Mouse (Mus musculus) intestine, embryonic 15.5 days (tissue): Measurements from ENCODE around the gene Dnajb3. TPM values are rescaled to one million over a fixed set of nuclear protein-coding genes. Genes with fewer than 3 reads are reported as not detected.

ENCODE experiments used
- ATAC-seq: fragments of 200-750 bp; cut with Nextera tagmentation; 2 replicates; pipeline ENCODE4 v1.8.0; 2017; ENCODE audit warnings: moderate TSS enrichment, moderate library complexity
- H3K27ac ChIP-seq: fragments of 300-500 bp; sonication (generic); 2 replicates; pipeline ENCODE4 v1.5.1; 2015; ENCODE audit warnings: mild to moderate bottlenecking, inconsistent platforms
- H3K27me3 ChIP-seq: fragments of 300-500 bp; sonication (generic); replicated peaks from 2 replicates; pipeline ENCODE4 v1.6.1; 2015; ENCODE audit warnings: inconsistent platforms
- H3K36me3 ChIP-seq: fragments of 300-500 bp; sonication (generic); 2 replicates; pipeline ENCODE4 v1.6.1; 2015; ENCODE audit warnings: inconsistent platforms
- H3K4me1 ChIP-seq: fragments of 300-500 bp; sonication (generic); replicated peaks from 2 replicates; pipeline ENCODE4 v1.6.1; 2015; ENCODE audit warnings: inconsistent platforms
- H3K4me2 ChIP-seq: fragments of 300-500 bp; sonication (generic); replicated peaks from 2 replicates; pipeline ENCODE4 v1.6.1; 2015; ENCODE audit warnings: mild to moderate bottlenecking, inconsistent platforms
- H3K4me3 ChIP-seq: fragments of 300-500 bp; sonication (generic); replicated peaks from 2 replicates; pipeline ENCODE4 v1.5.1; 2015; ENCODE audit warnings: inconsistent platforms
- H3K9ac ChIP-seq: fragments of 300-500 bp; sonication (generic); 2 replicates; pipeline ENCODE4 v1.6.1; 2015; ENCODE audit warnings: inconsistent platforms
- H3K9me3 ChIP-seq: fragments of 300-500 bp; sonication (generic); 2 replicates; pipeline ENCODE4 v1.6.1; 2016; ENCODE audit warnings: inconsistent platforms
- WGBS: fragments of 180-500 bp; shearing (Covaris S2); methylation state at CpG from one replicate; pipeline ENCODE4 v1.1.7; 2015; 5-methylcytosine and 5-hydroxymethylcytosine counted together
- polyA plus RNA-seq: library from polyadenylated mRNA; unstranded; fragments of >200 nt; fragmentation: Nextera tagmentation; extraction: Ambion mirVana; gene quantifications from 2 replicates; pipeline ENCODE4 v1.2.1, GENCODE M21; 2015

Dnajb3 gene
- polyA plus RNA-seq, 1 experiment from 2014 or later, result 8.3 TPM

- 71% methylated on average over 6 of the region's 6 CpGs for WGBS
Measured at GRCm38 (mm10) chr1:88238771-88239170, 33.2 kb upstream of the Dnajb3 start.

GRCm38 (mm10) chr1:88237311-88237710, 31.7 kb upstream of the Dnajb3 start:
- H3K4me2 ChIP-seq, result no peak overlapping the region
- H3K4me1 ChIP-seq, result no peaks in the 10 kb centered on the region
- no peak overlapping the region for H3K27ac ChIP-seq
- no peaks in the 10 kb centered on the region for H3K27me3 ChIP-seq
- WGBS, result 68% methylated on average over 5 of the region's 5 CpGs
- no peak overlapping the region for H3K4me3 ChIP-seq
- peaks cover 44% of the 10 kb centered on the region for H3K9me3 ChIP-seq
- no peaks in the 10 kb centered on the region for H3K36me3 ChIP-seq
- H3K9ac ChIP-seq, result no peak overlapping the region
- ATAC-seq, result peak; percentile 10; the same call in 1 of the 2 replicates

More at GRCm38 (mm10) chr1:88238771-88239170, 33.2 kb upstream of the Dnajb3 start:
- peaks cover 44% of the 10 kb centered on the region for H3K9me3 ChIP-seq
- no peak overlapping the region for H3K27ac ChIP-seq
- no peak overlapping the region for H3K4me2 ChIP-seq
- H3K36me3 ChIP-seq, result no peaks in the 10 kb centered on the region
- ATAC-seq, result no peak
- H3K4me1 ChIP-seq, result no peaks in the 10 kb centered on the region
- no peak overlapping the region for H3K4me3 ChIP-seq
- H3K27me3 ChIP-seq, result no peaks in the 10 kb centered on the region
- no peak overlapping the region for H3K9ac ChIP-seq

DNA sequence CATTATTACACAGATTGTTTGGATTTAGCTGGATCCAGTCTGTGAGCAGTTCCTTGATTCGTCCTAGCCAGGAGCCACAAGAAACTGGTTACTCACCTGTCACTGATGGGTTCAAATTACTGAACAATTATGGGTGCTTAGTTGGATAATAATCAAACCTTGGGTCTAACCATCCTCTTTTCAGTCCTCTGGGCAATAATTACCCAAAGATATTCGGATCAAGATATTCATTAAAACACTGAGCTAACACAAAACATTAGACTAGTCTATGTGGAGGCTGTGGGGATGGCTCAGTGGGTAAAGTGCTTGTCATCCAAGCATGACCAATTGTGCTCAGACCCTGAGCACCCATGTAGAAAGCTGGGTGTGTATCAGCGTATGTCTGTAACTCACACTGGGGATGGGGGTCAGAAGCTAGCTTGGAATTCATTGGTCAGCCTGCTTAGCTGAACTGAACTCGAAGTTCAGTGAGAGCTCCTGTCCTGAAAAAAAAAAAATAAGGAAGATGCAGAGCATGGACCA, 30.4 kb upstream of the Dnajb3 start:
- 62% methylated on average over 4 of the region's 4 CpGs for WGBS
- ATAC-seq, result no peak
- H3K9ac ChIP-seq, result no peak overlapping the region
- H3K4me2 ChIP-seq, result no peak overlapping the region
- H3K36me3 ChIP-seq, result no peaks in the 10 kb centered on the region
- no peak overlapping the region for H3K27ac ChIP-seq
- H3K27me3 ChIP-seq, result no peaks in the 10 kb centered on the region
- H3K9me3 ChIP-seq, result peaks cover 44% of the 10 kb centered on the region
- no peaks in the 10 kb centered on the region for H3K4me1 ChIP-seq
- H3K4me3 ChIP-seq, result no peak overlapping the region

DNA sequence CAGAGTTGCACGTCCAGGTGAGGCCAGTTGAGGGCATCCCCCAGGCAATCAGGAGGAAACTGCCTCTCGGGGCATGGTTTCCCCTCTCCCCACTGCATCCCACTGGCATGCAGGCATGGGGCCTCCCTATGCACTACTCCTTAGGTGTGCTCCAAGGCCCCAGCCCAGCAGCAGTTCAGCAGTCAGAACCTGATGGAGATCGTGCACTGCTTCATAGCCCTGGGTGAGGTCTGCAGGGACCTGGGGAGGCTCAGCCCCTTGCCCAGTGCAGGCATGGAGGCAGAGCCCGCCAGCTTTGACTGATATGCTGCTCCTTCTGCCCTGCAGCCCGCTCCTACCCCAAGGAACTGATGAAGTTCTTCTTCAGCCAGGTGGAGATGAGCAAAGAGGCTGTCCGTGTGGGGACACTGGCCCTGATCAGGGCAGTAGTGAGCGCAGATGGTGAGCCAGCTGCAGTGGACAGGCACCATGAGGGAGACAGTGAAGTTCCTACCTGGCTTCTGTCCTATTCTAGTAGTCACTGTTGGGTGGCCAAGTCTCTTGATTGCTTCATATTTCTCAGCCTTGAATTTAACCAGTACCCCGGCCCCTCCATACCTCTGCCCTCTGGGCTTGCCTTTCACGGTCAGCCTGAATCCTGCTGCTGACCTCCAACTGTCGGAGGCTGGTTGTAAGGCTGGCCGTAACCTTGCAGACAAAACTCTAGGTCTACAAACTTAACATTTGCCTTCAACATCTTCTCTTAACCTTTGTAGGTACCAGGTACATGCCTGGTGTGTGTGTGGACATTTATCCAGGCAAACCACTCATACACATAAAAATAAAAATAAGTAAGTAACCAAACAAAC, 29.7 kb upstream of the Dnajb3 start:
- Histone ChIP-seq H3K4me3 (no peak overlapping the region), H3K27me3 (no peaks in the 10 kb centered on the region), H3K9me3 (peaks cover 38% of the 10 kb centered on the region), H3K4me2 (no peak overlapping the region), H3K36me3 (no peaks in the 10 kb centered on the region), H3K27ac (no peak overlapping the region), H3K9ac (no peak overlapping the region), H3K4me1 (no peaks in the 10 kb centered on the region)
- 63% methylated on average over 11 of the region's 11 CpGs for WGBS
- ATAC-seq, result no peak

DNA sequence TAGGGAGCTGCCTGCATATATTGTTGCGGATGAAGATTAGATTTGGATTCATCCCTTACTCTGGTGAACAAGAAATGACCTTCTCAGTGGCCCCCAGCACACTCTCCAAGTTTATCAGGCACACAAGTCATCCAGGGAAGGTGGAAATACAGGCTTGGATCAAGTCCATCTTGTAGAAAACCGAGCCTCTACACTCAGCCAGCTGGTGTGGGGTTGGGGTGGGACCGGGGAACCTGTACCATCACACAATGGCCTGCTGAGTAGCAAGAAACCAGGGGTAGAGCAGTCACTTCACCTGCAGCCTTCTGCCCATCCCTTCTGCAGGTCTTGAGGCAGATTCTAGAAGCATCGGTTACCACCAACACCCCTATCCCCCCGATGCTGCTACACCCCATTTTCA, 29.1 kb upstream of the Dnajb3 start:
- no peaks in the 10 kb centered on the region for H3K4me1 ChIP-seq
- no peaks in the 10 kb centered on the region for H3K36me3 ChIP-seq
- no peak overlapping the region for H3K4me2 ChIP-seq
- peaks cover 34% of the 10 kb centered on the region for H3K9me3 ChIP-seq
- no peaks in the 10 kb centered on the region for H3K27me3 ChIP-seq
- 42% methylated on average over 5 of the region's 5 CpGs for WGBS
- H3K4me3 ChIP-seq, result no peak overlapping the region
- no peak for ATAC-seq
- H3K9ac ChIP-seq, result no peak overlapping the region
- H3K27ac ChIP-seq, result no peak overlapping the region

DNA sequence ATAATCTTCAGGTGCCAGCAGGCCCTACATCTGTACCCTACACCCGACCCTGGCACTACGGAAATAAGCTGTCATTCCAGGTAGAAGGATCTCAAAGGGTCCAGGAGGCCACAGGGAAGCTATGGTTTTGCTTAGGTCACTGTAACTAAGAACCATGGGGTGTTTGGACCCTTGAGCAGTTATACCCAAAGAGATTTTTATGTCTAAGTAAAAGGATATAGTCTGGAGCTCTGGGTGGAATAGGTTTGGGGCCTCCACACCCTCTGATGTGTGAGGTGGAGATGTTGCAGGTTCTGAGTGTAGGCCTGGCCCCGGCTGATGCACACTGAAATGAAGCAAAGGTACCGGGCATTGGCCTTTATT, 28.6 kb upstream of the Dnajb3 start:
- Histone ChIP-seq H3K9me3 (peaks cover 36% of the 10 kb centered on the region), H3K4me1 (no peaks in the 10 kb centered on the region)
- ATAC-seq, result no peak

GRCm38 (mm10) chr1:88233421-88234247, 28.1 kb upstream of the Dnajb3 start:
- H3K27me3 ChIP-seq, result no peaks in the 10 kb centered on the region
- H3K27ac ChIP-seq, result no peak overlapping the region
- WGBS, result 68% methylated on average over 14 of the region's 14 CpGs
- no peaks in the 10 kb centered on the region for H3K36me3 ChIP-seq
- H3K4me2 ChIP-seq, result no peak overlapping the region
- H3K4me1 ChIP-seq, result no peaks in the 10 kb centered on the region
- no peak overlapping the region for H3K9ac ChIP-seq
- H3K4me3 ChIP-seq, result no peak overlapping the region
- ATAC-seq, result no peak
- H3K9me3 ChIP-seq, result peaks cover 35% of the 10 kb centered on the region

More for the DNA sequence above, 28.6 kb upstream of the Dnajb3 start:
- Histone ChIP-seq H3K4me3 (no peak overlapping the region), H3K27me3 (no peaks in the 10 kb centered on the region), H3K36me3 (no peaks in the 10 kb centered on the region), H3K27ac (no peak overlapping the region), H3K9ac (no peak overlapping the region), H3K4me2 (no peak overlapping the region)
- WGBS, result 65% methylated on average over 4 of the region's 4 CpGs

DNA sequence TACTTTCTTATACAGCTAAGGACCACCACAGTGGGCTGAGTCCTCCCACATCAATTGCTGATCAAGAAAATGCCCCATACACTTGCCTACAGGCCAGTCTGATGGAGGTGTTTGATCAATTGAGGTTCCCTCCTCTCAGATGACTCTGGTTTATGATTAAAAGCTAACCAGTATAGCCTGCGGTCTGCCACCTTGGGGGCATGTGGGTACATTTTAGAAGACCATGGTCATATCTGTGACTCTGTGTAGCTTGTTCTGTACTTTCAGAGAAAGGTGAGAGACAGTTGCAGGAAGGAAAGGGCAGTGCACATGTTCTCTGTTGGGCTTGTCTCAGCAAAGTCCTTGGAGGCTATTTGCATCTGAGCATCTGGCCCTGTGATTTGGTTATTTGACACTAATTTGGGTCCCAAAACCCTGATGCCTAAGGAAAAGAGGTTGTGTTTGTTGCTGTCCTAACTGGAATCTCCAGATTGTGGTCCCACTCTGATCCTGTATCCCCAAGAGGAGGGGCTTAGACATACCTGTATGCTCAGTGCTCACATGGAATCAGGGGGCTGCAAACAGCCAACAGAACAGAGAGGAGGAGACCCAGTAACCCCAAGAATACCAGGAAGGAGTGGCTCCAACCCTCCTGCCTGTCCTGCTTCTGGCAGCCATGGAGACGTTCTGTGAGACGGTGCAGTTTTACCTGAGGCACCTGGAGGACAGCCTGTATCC, 27.2 kb upstream of the Dnajb3 start:
- no peak for ATAC-seq
- no peak overlapping the region for H3K4me2 ChIP-seq
- H3K9me3 ChIP-seq, result peaks cover 32% of the 10 kb centered on the region
- H3K4me1 ChIP-seq, result no peaks in the 10 kb centered on the region
- H3K27ac ChIP-seq, result no peak overlapping the region
- no peaks in the 10 kb centered on the region for H3K36me3 ChIP-seq
- WGBS, result 52% methylated on average over 3 of the region's 3 CpGs
- no peaks in the 10 kb centered on the region for H3K27me3 ChIP-seq
- H3K4me3 ChIP-seq, result no peak overlapping the region
- no peak overlapping the region for H3K9ac ChIP-seq

DNA sequence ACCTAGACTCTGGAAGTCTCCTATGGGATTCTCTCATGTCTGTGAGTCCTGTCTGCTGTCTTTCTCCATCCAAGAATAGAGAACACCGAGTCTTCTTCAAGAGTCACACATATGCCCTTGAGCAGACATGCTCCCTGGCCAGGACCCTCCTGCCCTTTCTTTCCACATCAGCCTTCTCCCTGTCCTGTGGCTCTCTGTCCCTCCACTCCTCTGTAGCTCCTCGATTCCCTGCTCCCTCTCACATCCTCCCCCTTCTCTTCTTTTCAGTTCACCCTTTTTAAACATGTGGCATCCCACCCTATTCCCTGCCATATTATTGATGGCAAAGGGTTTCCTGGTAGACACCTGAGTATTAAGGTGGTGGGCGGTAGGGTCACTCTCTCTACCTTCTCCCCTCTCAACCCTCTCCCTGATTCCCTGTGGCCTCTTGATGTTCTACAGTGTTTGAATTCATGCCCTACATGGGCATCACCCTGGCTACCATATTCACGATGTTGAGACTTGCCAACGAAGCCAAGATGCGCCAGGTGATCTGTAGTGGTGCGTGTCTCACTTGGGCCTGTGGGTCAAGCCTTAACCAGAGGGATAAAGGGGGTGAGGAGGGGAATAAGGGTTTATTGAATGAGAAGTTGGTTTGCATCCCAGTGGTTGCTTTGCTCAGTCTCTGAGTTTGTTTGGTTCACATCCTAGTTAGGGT, 26.4 kb upstream of the Dnajb3 start:
- Histone ChIP-seq H3K27ac (no peak overlapping the region), H3K36me3 (no peaks in the 10 kb centered on the region), H3K9me3 (peaks cover 35% of the 10 kb centered on the region), H3K4me1 (no peaks in the 10 kb centered on the region), H3K4me3 (no peak overlapping the region), H3K9ac (no peak overlapping the region), H3K27me3 (no peaks in the 10 kb centered on the region), H3K4me2 (no peak overlapping the region)
- ATAC-seq, result no peak
- 68% methylated on average over 7 of the region's 7 CpGs for WGBS

DNA sequence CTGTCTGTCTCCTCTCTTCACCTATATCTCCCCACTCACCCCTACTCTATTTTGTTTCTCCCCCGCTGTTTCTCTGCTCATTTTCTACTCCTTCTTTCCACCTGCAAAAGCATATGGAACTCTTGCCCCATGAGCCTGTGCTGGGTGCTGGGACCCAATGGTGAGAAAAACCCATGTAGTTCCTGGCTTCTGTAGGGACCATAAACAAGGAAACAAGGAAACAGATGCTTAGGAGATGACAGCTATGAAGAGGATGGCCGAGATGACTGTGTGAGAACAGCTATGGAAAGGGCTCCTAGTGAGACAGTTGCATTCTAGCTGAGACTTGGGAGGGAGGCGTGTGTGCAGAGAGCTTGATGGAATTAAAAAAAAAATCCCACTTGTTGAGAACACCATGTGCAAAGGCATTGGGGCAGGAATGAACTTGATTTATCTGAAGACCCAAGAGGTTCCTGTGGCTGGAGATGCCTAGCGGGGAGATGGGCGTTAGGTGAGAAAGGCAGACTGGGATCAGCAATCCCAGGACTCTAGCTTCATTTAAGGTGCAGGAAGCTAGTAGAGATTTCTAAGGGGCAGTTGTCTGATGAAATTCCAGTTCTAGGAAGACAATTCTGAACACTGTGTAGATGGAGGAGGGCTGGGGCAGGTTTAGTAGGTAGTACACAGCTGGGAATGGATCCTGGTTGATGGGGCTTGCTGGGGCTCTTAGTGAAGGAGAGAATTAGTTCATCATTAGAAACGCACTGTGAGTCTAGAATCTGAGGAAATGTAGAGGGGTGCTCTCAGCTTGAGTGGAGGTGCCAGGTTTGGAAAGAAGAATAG, 25.6 kb upstream of the Dnajb3 start:
- no peak for ATAC-seq
- H3K4me3 ChIP-seq, result no peak overlapping the region
- no peaks in the 10 kb centered on the region for H3K27me3 ChIP-seq
- no peak overlapping the region for H3K9ac ChIP-seq
- no peaks in the 10 kb centered on the region for H3K4me1 ChIP-seq
- no peak overlapping the region for H3K4me2 ChIP-seq
- H3K36me3 ChIP-seq, result no peaks in the 10 kb centered on the region
- 77% methylated on average over 6 of the region's 6 CpGs for WGBS
- H3K27ac ChIP-seq, result no peak overlapping the region
- H3K9me3 ChIP-seq, result peaks cover 43% of the 10 kb centered on the region

DNA sequence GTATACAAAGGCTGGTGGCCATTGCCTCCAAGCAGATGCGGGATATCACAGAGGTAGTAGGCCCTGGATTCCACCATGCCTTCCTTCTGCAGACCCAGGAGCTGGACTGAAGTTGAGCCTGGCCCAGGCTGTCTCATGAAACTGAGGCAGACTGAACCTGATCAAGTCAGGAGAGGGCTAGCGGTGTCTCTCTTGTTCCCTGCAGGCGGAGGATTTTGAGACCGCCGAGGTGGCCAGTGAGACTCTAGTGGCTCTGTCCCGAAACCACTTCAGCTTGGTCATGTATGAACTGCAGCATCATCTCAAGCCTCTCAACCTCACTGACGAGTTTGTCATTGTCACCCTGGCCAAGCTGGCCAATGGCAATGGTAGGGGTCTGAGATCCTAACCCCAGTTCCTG, 24.8 kb upstream of the Dnajb3 start:
- Histone ChIP-seq H3K4me1 (no peaks in the 10 kb centered on the region), H3K27ac (no peak overlapping the region), H3K4me3 (no peak overlapping the region), H3K9ac (no peak overlapping the region), H3K36me3 (no peaks in the 10 kb centered on the region), H3K4me2 (no peak overlapping the region), H3K27me3 (no peaks in the 10 kb centered on the region), H3K9me3 (peaks cover 45% of the 10 kb centered on the region)
- ATAC-seq, result no peak
- WGBS, result 72% methylated on average over 7 of the region's 7 CpGs
